Comparison of ENCODE assay signal across 13 mouse cellular contexts in genomic region chr3:58123396-58124077, GRCm38 (mm10).
DNase-seq lines count a peak whose midpoint lies in the region; ATAC-seq lines count a peak whose summit lies in the region.
"Had no signal": no experiment of that assay in that cellular context is flagged by ENCODE, and none has a peak within 500 bp of the region (broad histone marks: within the 10 kb centered on the region; RNA-seq: fewer than 3 reads in every experiment).

No protein-coding gene starts in this region.

- H3K27ac ChIP-seq in embryonic facial prominence, embryonic 12.5 days = no peak overlapping the region
- H3K27ac ChIP-seq in embryonic facial prominence, embryonic 10.5 days (replicated peaks) = no peak overlapping the region
- no peak overlapping the region for H3K27ac ChIP-seq in limb, embryonic 11.5 days (replicated peaks; ENCODE audit: low read depth, low read length)
- no peak overlapping the region for H3K27ac ChIP-seq in limb, embryonic 10.5 days
- no peak overlapping the region for H3K27ac ChIP-seq in embryonic facial prominence, embryonic 13.5 days
- H3K27ac ChIP-seq in midbrain, embryonic 15.5 days = no peak overlapping the region
- H3K27ac ChIP-seq: left cerebral cortex, adult 2 months; limb, embryonic 12.5 days; liver, embryonic 14.5 days; neural tube, embryonic 13.5 days had no signal

- H3K4me1 ChIP-seq in embryonic facial prominence, embryonic 12.5 days = no peaks in the 10 kb centered on the region
- H3K4me1 ChIP-seq in embryonic facial prominence, embryonic 10.5 days = no peaks in the 10 kb centered on the region
- no peaks in the 10 kb centered on the region for H3K4me1 ChIP-seq in limb, embryonic 11.5 days (ENCODE audit: control insufficient read depth, insufficient read depth, low read length)
- H3K4me1 ChIP-seq in limb, embryonic 10.5 days = no peaks in the 10 kb centered on the region; the same call in 1 of the 2 replicates
- 0 out of 2 replicates have a peak, but pooled peaks cover 4% of the 10 kb centered on the region for H3K4me1 ChIP-seq in embryonic facial prominence, embryonic 13.5 days
- peaks cover 3% of the 10 kb centered on the region; the same call in 1 of the 2 replicates for H3K4me1 ChIP-seq in midbrain, embryonic 15.5 days
- H3K4me1 ChIP-seq: limb, embryonic 12.5 days had no signal

- H3K27me3 ChIP-seq in embryonic facial prominence, embryonic 12.5 days = no peaks in the 10 kb centered on the region
- H3K27me3 ChIP-seq in embryonic facial prominence, embryonic 10.5 days (replicated peaks; ENCODE audit: low read depth, poor library complexity, severe bottlenecking) = no peaks in the 10 kb centered on the region
- 0 out of 2 replicates have a peak, but pooled peaks cover 2% of the 10 kb centered on the region for H3K27me3 ChIP-seq in limb, embryonic 11.5 days (ENCODE audit: control insufficient read depth, insufficient read depth, low read length)
- peaks cover 28% of the 10 kb centered on the region for H3K27me3 ChIP-seq in limb, embryonic 10.5 days (ENCODE audit: low read depth, poor library complexity, severe bottlenecking)
- H3K27me3 ChIP-seq in embryonic facial prominence, embryonic 13.5 days = no peaks in the 10 kb centered on the region
- no peaks in the 10 kb centered on the region for H3K27me3 ChIP-seq in midbrain, embryonic 15.5 days (replicated peaks)
- H3K27me3 ChIP-seq: neural tube, embryonic 13.5 days had no signal

- no peak overlapping the region for H3K9ac ChIP-seq in embryonic facial prominence, embryonic 12.5 days
- no peak overlapping the region for H3K9ac ChIP-seq in limb, embryonic 11.5 days (ENCODE audit: low read length)
- no peak overlapping the region for H3K9ac ChIP-seq in embryonic facial prominence, embryonic 13.5 days
- H3K9ac ChIP-seq in midbrain, embryonic 15.5 days = no peak overlapping the region
- H3K9ac ChIP-seq: limb, embryonic 12.5 days; liver, embryonic 14.5 days; neural tube, embryonic 13.5 days had no signal

- DNase-seq in embryonic facial prominence, embryonic 10.5 days (ENCODE audit: low spot score) = no peak
- no peak for DNase-seq in limb, embryonic 11.5 days (ENCODE audit: low spot score)
- no peak for DNase-seq in limb, embryonic 10.5 days (ENCODE audit: low spot score)
- no peak for DNase-seq in ovary, postnatal 36 days (ENCODE audit: low spot score)

- WGBS in embryonic facial prominence, embryonic 12.5 days = 72% methylated on average over 7 of the region's 7 CpGs
- 81% methylated on average over 7 of the region's 7 CpGs for WGBS in embryonic facial prominence, embryonic 10.5 days
- WGBS in limb, embryonic 11.5 days = 76% methylated on average over 7 of the region's 7 CpGs
- WGBS in limb, embryonic 10.5 days = 81% methylated on average over 7 of the region's 7 CpGs
- WGBS in embryonic facial prominence, embryonic 13.5 days = 75% methylated on average over 7 of the region's 7 CpGs
- 73% methylated on average over 7 of the region's 7 CpGs for WGBS in midbrain, embryonic 15.5 days

- H3K9me3 ChIP-seq in embryonic facial prominence, embryonic 12.5 days = no peaks in the 10 kb centered on the region
- H3K9me3 ChIP-seq in embryonic facial prominence, embryonic 10.5 days = no peaks in the 10 kb centered on the region
- no peaks in the 10 kb centered on the region for H3K9me3 ChIP-seq in limb, embryonic 11.5 days (ENCODE audit: control insufficient read depth, low read length)
- H3K9me3 ChIP-seq in limb, embryonic 10.5 days (replicated peaks) = no peaks in the 10 kb centered on the region
- H3K9me3 ChIP-seq in embryonic facial prominence, embryonic 13.5 days = no peaks in the 10 kb centered on the region
- no peaks in the 10 kb centered on the region for H3K9me3 ChIP-seq in midbrain, embryonic 15.5 days
- H3K9me3 ChIP-seq: limb, embryonic 12.5 days; neural tube, embryonic 13.5 days had no signal

- no peak overlapping the region for H3K4me3 ChIP-seq in embryonic facial prominence, embryonic 12.5 days
- H3K4me3 ChIP-seq in embryonic facial prominence, embryonic 10.5 days = no peak overlapping the region
- H3K4me3 ChIP-seq in limb, embryonic 11.5 days (ENCODE audit: low read depth, low read length) = no peak overlapping the region
- no peak overlapping the region for H3K4me3 ChIP-seq in limb, embryonic 10.5 days
- no peak overlapping the region for H3K4me3 ChIP-seq in embryonic facial prominence, embryonic 13.5 days
- H3K4me3 ChIP-seq in midbrain, embryonic 15.5 days = no peak overlapping the region
- H3K4me3 ChIP-seq: left cerebral cortex, adult 2 months; limb, embryonic 12.5 days; neural tube, embryonic 13.5 days had no signal

- H3K36me3 ChIP-seq in embryonic facial prominence, embryonic 12.5 days = no peaks in the 10 kb centered on the region
- no peaks in the 10 kb centered on the region for H3K36me3 ChIP-seq in embryonic facial prominence, embryonic 10.5 days (replicated peaks)
- H3K36me3 ChIP-seq in limb, embryonic 11.5 days (ENCODE audit: control insufficient read depth, insufficient read depth, low read length) = no peaks in the 10 kb centered on the region
- H3K36me3 ChIP-seq in limb, embryonic 10.5 days = no peaks in the 10 kb centered on the region
- H3K36me3 ChIP-seq in embryonic facial prominence, embryonic 13.5 days = no peaks in the 10 kb centered on the region
- no peaks in the 10 kb centered on the region for H3K36me3 ChIP-seq in midbrain, embryonic 15.5 days (replicated peaks)
- H3K36me3 ChIP-seq: limb, embryonic 12.5 days; neural tube, embryonic 13.5 days had no signal

- ATAC-seq in embryonic facial prominence, embryonic 12.5 days (ENCODE audit: insufficient number of reproducible peaks, insufficient read depth, low FRiP score, low TSS enrichment) = peak; percentile 35; the same call in 1 of the 2 replicates
- ATAC-seq in limb, embryonic 11.5 days (ENCODE audit: insufficient number of reproducible peaks, low FRiP score, low TSS enrichment, low read depth) = peak; percentile 67; the same call in 1 of the 2 replicates
- 0 out of 2 replicates have a peak, but pooled peaks have one; percentile 54 for ATAC-seq in embryonic facial prominence, embryonic 13.5 days (ENCODE audit: insufficient number of reproducible peaks, insufficient read depth, low FRiP score, low TSS enrichment, low read depth)
- peak; percentile 54; the same call in 1 of the 2 replicates for ATAC-seq in midbrain, embryonic 15.5 days (replicated peaks)
- no peak for ATAC-seq in activated CD4-positive, CD25-positive, alpha-beta regulatory T cell, adult 4 months

- H3K4me2 ChIP-seq in embryonic facial prominence, embryonic 12.5 days (replicated peaks) = no peak overlapping the region
- H3K4me2 ChIP-seq in limb, embryonic 11.5 days (ENCODE audit: low read depth, severe bottlenecking) = no peak overlapping the region
- H3K4me2 ChIP-seq in embryonic facial prominence, embryonic 13.5 days = no peak overlapping the region
- no peak overlapping the region for H3K4me2 ChIP-seq in midbrain, embryonic 15.5 days
- H3K4me2 ChIP-seq: heart, embryonic 11.5 days; limb, embryonic 12.5 days; neural tube, embryonic 13.5 days had no signal
